Mouse (Mus musculus): Measurements from ENCODE around the gene Ube2q2.

DNA sequence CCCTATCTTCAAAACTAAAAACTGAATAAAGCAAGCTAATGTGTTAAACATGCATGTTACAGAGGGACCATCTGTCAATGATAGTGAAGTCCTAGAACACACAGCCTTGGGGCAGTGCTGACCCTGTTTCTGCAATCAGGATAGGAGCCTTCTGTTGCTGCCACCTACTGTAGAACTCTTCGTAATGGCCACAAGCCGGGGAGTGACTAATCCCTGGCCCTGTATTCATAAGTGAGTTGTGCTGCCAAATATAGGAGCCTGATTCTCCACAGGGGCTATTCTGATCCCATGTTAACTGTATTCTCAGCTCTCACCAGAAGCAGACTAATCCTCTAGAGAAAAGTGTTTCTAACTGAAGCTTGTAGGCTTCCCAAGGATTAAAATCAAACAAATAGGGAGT lies 50.7 kb downstream of the Ube2q2 start:
- TF ChIP-seq CTCF (IDR thresholded peaks at IDR 0.05; ENCODE audit: low read depth, low read length) (no peak), POLR2A (IDR thresholded peaks at IDR 0.05; ENCODE audit: insufficient read depth, low read length) (no peak)
